Mouse (Mus musculus) MEL (cell line): ENCODE measurements around the gene Galnt6.

Source experiments
- CHD2 ChIP-seq: IDR thresholded peaks from 2 replicates; pipeline ENCODE4 v1.6.1; 2011; ENCODE audit warnings: low read length, improper control_type of control experiment
- CTCF ChIP-seq, 3 experiments: IDR thresholded peaks in 2 of 3; conservative IDR thresholded peaks in 1 of 3; 2 replicates each; pipeline ENCODE4 v1.5.1; 2011 to 2012; ENCODE audit warnings: low read length in 3 of 3, low read depth in 2 of 3, mild to moderate bottlenecking in 2 of 3, improper control_type of control experiment in 1 of 3, inconsistent platforms in 1 of 3, mixed read lengths in 1 of 3, moderate library complexity in 1 of 3; ENCODE audit not compliant: control insufficient read depth in 1 of 3, insufficient read depth in 1 of 3, poor library complexity in 1 of 3, severe bottlenecking in 1 of 3
- EP300 ChIP-seq, 2 experiments: IDR thresholded peaks; 2 replicates each; pipeline ENCODE4 v1.6.1; 2011; ENCODE audit warnings: improper control_type of control experiment in 2 of 2, low read length in 2 of 2, low read depth in 1 of 2, mild to moderate bottlenecking in 1 of 2
- GATA1 ChIP-seq: IDR thresholded peaks from 2 replicates; pipeline ENCODE4 v1.6.1; 2011; ENCODE audit warnings: low read depth, low read length, improper control_type of control experiment
- HCFC1 ChIP-seq: IDR thresholded peaks from 2 replicates; pipeline ENCODE4 v1.6.1; 2012; ENCODE audit warnings: low read depth, mild to moderate bottlenecking, inconsistent platforms, low read length, improper control_type of control experiment, moderate library complexity
- JUND ChIP-seq: IDR thresholded peaks from 2 replicates; pipeline ENCODE4 v1.6.1; 2011; ENCODE audit warnings: low read depth, mild to moderate bottlenecking, improper control_type of control experiment, low read length
- KAT2A ChIP-seq: conservative IDR thresholded peaks from 2 replicates; pipeline ENCODE4 v1.6.1; 2012; ENCODE audit warnings: low read depth, low read length, improper control_type of control experiment, inconsistent platforms
- POLR2A ChIP-seq, 2 experiments: IDR thresholded peaks; 2 replicates each; pipeline ENCODE4 v1.6.1; 2011 to 2012; ENCODE audit warnings: low read length in 2 of 2, mild to moderate bottlenecking in 2 of 2, control low read depth in 1 of 2, improper control_type of control experiment in 1 of 2, low read depth in 1 of 2, moderate library complexity in 1 of 2; ENCODE audit not compliant: control insufficient read depth in 1 of 2, insufficient read depth in 1 of 2, poor library complexity in 1 of 2
- TAL1 ChIP-seq: IDR thresholded peaks from 2 replicates; pipeline ENCODE4 v1.6.1; 2012; ENCODE audit warnings: mild to moderate bottlenecking, inconsistent platforms, low read length, moderate library complexity, mixed read lengths
- TCF12 ChIP-seq: IDR thresholded peaks from 2 replicates; pipeline ENCODE4 v1.6.1; 2014; ENCODE audit warnings: low read depth, mild to moderate bottlenecking, inconsistent platforms, low read length, improper control_type of control experiment, moderate library complexity
- UBTF ChIP-seq: IDR thresholded peaks from 2 replicates; pipeline ENCODE4 v1.6.1; 2012; ENCODE audit warnings: low read depth, mild to moderate bottlenecking, inconsistent platforms, low read length, improper control_type of control experiment, moderate library complexity, borderline replicate concordance; ENCODE audit not compliant: insufficient read depth
- ZMIZ1 ChIP-seq: IDR thresholded peaks from 2 replicates; pipeline ENCODE4 v1.6.1; 2012; ENCODE audit warnings: low read depth, mild to moderate bottlenecking, inconsistent platforms, low read length, improper control_type of control experiment, moderate library complexity

DNA sequence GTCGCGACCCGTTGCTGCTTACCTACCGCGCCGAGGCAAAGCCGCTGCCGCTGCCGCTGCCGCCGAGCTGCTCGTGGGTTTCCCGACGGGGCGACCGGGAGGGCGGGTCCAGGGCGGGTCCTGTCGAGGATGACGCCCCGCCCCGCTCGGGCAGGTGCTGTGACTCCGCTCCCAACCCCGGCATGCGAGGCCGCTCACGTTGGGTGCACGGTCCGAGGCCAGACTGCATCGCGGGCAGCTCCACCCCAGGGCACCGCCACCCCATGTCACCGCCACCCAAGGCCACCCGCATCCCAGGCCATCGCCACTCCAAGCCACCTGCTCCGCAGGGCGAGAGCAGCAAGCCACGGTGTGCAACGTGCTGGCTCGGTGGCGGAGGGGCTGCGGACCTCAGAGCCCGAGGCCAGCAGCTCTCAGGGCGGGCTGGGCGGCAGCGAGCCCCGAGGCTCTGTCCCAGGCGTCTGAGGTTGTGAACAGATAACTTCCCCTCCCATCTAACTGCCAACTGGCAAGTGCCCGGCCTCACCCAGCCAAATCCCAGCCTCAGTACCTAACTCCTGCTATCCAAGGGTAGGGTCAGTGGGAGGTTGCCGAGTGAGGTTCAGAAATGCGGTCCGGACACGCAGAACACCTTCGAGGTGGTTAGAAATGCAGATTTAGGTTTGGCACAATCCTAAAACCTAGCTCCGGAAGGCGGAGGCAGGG lies at the start of gene Galnt6:
- no peak for TF ChIP-seq CHD2
- no peak for TF ChIP-seq CTCF (IDR thresholded peaks at IDR 0.05 in 2 of 3, conservative IDR thresholded peaks at IDR 0.05 in 1 of 3; ENCODE audit: control insufficient read depth in 1 of 3, insufficient read depth in 1 of 3, low read depth in 2 of 3, low read length in 3 of 3, poor library complexity in 1 of 3, severe bottlenecking in 1 of 3)
- TF ChIP-seq UBTF: no peak
- no peak for TF ChIP-seq JUND
- TF ChIP-seq TCF12: no peak
- TF ChIP-seq POLR2A (IDR thresholded peaks at IDR 0.05; ENCODE audit: control insufficient read depth in 1 of 2, insufficient read depth in 1 of 2, low read depth in 1 of 2, low read length in 2 of 2, poor library complexity in 1 of 2): peak in 1 of 2 experiments; percentile 32; a peak in 2 of 4 replicates
- no peak for TF ChIP-seq GATA1
- TF ChIP-seq ZMIZ1: no peak
- TF ChIP-seq EP300 (IDR thresholded peaks at IDR 0.05; ENCODE audit: low read depth in 1 of 2, low read length in 2 of 2): peak in 1 of 2 experiments; percentile 19; a peak in 1 of 4 replicates
- TF ChIP-seq TAL1: no peak
- no peak for TF ChIP-seq KAT2A
- no peak for TF ChIP-seq HCFC1
